Mouse (Mus musculus) forebrain, embryonic 14.5 days (tissue): ENCODE results near the gene 1700029J07Rik. TPM values are rescaled to one million over a fixed set of nuclear protein-coding genes. Genes with fewer than 3 reads are reported as not detected.

Source experiments
- ATAC-seq: fragments of 200-750 bp; cut with Nextera tagmentation; 2 replicates; pipeline ENCODE4 v1.8.0; 2017; ENCODE audit warnings: mild to moderate bottlenecking, moderate library complexity
- DNase-seq: peaks from one replicate; pipeline ENCODE4 v3.0.0-alpha.2; 2015; ENCODE audit warnings: low spot score
- H3K27ac ChIP-seq: fragments of 300-500 bp; sonication (generic); 2 replicates; pipeline ENCODE4 v1.5.1; 2014; ENCODE audit warnings: low read depth, mild to moderate bottlenecking, control low read depth, low read length, moderate library complexity
- H3K27me3 ChIP-seq: fragments of 300-500 bp; sonication (generic); replicated peaks from 2 replicates; pipeline ENCODE4 v1.6.1; 2014; ENCODE audit warnings: low read length, control low read depth, mixed read lengths; ENCODE audit not compliant: control insufficient read depth, insufficient read depth
- H3K36me3 ChIP-seq: fragments of 300-500 bp; sonication (generic); 2 replicates; pipeline ENCODE4 v1.6.1; 2014; ENCODE audit warnings: low read length, control low read depth; ENCODE audit not compliant: control insufficient read depth, insufficient read depth
- H3K4me1 ChIP-seq: fragments of 300-500 bp; sonication (generic); 2 replicates; pipeline ENCODE4 v1.6.1; 2014; ENCODE audit warnings: antibody characterized with exemption, low read length, control low read depth; ENCODE audit not compliant: control insufficient read depth, insufficient read depth
- H3K4me2 ChIP-seq: fragments of 300-500 bp; sonication (generic); 2 replicates; pipeline ENCODE4 v1.6.1; 2014; ENCODE audit warnings: mild to moderate bottlenecking, control low read depth, low read length
- H3K4me3 ChIP-seq: fragments of 300-500 bp; sonication (generic); 2 replicates; pipeline ENCODE4 v1.5.1; 2014; ENCODE audit warnings: low read depth, low read length, control low read depth
- H3K9ac ChIP-seq: fragments of 300-500 bp; sonication (generic); 2 replicates; pipeline ENCODE4 v1.6.1; 2014; ENCODE audit warnings: mild to moderate bottlenecking, low read length, control low read depth, moderate library complexity
- H3K9me3 ChIP-seq: fragments of 300-500 bp; sonication (generic); replicated peaks from 2 replicates; pipeline ENCODE4 v1.6.1; 2016; ENCODE audit warnings: low read length, control low read depth, mixed read lengths; ENCODE audit not compliant: control insufficient read depth
- WGBS: fragments of 180-500 bp; shearing (Covaris S2); extraction: QIAGEN DNeasy Blood & Tissue Kit; methylation state at CpG from one replicate; pipeline ENCODE4 v1.1.7; 2014; 5-methylcytosine and 5-hydroxymethylcytosine counted together
- polyA plus RNA-seq: library from polyadenylated mRNA; unstranded; fragments of >200 nt; fragmentation: Nextera tagmentation; extraction: Ambion mirVana; gene quantifications from 2 replicates; pipeline ENCODE4 v1.2.1, GENCODE M21; 2014

Gene 1700029J07Rik
- polyA plus RNA-seq, 1 experiment from 2014 or later = 1.9 TPM

DNA sequence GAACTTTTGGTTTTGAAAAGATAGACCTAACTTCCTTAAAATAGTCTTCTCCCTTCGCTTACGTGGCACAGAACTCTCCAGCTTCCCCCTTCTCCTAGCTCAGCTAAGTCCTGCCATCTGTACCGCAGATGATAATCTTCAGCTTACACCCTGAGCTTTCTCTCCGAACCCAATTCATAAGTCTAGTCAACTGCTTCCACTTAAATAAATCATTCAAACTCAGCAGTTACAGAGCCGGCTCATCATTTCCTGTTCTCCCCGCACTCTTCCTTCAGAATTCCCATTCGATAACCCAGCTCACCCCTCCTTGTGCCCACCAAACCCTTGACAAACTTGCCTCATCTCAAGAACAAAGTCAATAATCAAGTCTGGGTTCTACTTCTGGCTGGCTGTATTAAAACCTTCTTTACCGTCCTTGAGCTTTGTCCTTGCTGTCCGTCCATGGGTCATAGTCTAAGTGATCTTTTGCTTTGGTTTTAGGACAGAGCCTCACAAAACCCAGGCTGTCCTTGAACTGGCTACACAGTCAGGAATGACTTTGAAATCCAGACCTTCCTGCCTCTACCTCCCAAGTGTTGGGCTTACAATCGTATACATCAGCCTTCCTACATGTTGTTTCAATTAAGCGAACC lies 901 bp upstream of the 1700029J07Rik start:
- Histone ChIP-seq H3K9me3 (peaks cover 1% of the 10 kb centered on the region; the same call in 1 of the 2 replicates), H3K4me3 (peak overlapping the region; percentile 58), H3K4me2 (peak overlapping the region; percentile 79), H3K27me3 (no peaks in the 10 kb centered on the region), H3K4me1 (peaks cover 8% of the 10 kb centered on the region; the same call in 1 of the 2 replicates), H3K9ac (peak overlapping the region; percentile 68), H3K36me3 (peaks cover 8% of the 10 kb centered on the region), H3K27ac (no peak overlapping the region)
- 82% methylated on average over 11 of the region's 11 CpGs for WGBS
- ATAC-seq (no peak; the same call in 1 of the 2 replicates), DNase-seq (no peak)

DNA sequence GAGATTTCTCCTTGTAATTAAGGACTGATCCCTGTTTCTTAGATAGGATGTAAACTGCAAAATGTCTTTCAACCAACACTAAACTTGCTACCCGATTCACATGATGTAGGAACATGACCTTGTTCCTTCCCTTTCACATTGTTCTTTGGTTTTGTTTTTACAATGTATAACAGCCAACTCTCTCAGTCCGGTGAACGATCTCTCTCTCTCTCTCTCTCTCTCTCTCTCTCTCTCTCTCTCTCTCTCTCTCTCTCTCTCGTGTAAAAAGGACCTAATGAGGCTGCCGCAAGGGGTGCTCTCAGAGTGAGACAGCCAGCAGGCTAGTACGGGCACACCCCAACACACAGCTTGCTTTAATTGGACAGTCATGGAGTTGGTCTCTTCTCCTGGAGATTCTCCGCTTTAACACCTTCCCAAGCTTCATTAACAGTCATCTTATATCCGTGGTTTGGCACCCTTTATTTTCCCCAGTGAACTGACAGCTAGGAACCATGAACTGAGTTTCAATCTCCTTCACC lies 1.0 kb downstream of the 1700029J07Rik start:
- 61% methylated on average over 8 of the region's 8 CpGs for WGBS
- H3K27ac ChIP-seq = no peak overlapping the region
- ATAC-seq (no peak), DNase-seq (peak; percentile 13)
- H3K4me2 ChIP-seq = no peak overlapping the region; the same call in 1 of the 2 replicates
- no peaks in the 10 kb centered on the region for H3K27me3 ChIP-seq
- no peak overlapping the region for H3K9ac ChIP-seq
- no peak overlapping the region for H3K4me3 ChIP-seq
- H3K36me3 ChIP-seq = no peaks in the 10 kb centered on the region
- H3K9me3 ChIP-seq = peaks cover 3% of the 10 kb centered on the region; the same call in 1 of the 2 replicates
- H3K4me1 ChIP-seq = peaks cover 8% of the 10 kb centered on the region; the same call in 1 of the 2 replicates

DNA sequence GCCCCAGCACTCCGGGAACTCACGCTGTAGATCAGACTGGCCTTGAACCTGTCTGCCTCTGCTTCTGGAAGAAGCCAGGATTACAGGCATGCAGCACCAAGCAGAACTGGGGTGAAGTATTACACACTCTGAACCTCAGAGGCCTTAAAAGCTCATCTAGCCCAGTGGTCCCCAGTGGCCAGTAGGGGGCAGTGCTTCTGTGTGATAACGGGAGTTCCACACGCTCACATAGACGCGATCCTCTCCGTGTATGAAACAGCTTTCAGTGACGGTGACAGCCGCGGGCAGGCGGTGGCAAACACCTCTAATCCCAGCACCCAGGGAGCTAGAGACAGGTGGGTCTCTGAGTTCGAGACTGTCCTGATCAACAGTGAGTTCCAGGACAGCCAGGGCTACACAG lies 4.2 kb downstream of the 1700029J07Rik start:
- Histone ChIP-seq H3K9ac (no peak overlapping the region), H3K4me3 (no peak overlapping the region), H3K27ac (no peak overlapping the region), H3K4me1 (peaks cover 3% of the 10 kb centered on the region; the same call in 1 of the 2 replicates), H3K27me3 (no peaks in the 10 kb centered on the region), H3K36me3 (no peaks in the 10 kb centered on the region), H3K4me2 (no peak overlapping the region), H3K9me3 (peaks cover 3% of the 10 kb centered on the region; the same call in 1 of the 2 replicates)
- 94% methylated on average over 12 of the region's 12 CpGs for WGBS
- DNase-seq (no peak), ATAC-seq (no peak)

DNA sequence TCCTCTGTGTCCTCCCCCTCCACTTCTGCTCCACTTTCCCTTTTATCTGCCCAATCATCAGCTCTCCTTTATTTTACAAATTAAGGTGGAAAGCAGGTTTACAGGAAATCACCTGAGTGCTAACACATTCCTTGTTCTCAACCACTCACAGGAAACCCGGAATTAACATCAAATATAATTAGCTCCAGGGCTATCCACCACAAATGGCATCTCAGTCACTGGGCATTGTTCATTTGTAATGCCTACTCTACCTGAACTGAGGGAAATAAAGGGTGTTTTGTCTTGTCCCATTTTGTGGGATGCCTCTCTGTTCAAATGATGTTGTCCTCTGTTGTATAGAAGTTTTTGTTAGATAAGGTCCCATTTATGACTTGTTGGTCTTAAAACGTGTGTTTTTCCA lies 24.4 kb downstream of the 1700029J07Rik start:
- no peak for DNase-seq
- WGBS = 18% methylated on average over 2 of the region's 2 CpGs
- H3K4me3 ChIP-seq = no peak overlapping the region
- no peaks in the 10 kb centered on the region for H3K36me3 ChIP-seq
- no peak overlapping the region for H3K9ac ChIP-seq
- no peak overlapping the region for H3K4me2 ChIP-seq
- no peaks in the 10 kb centered on the region for H3K4me1 ChIP-seq
- no peak for ATAC-seq
- no peaks in the 10 kb centered on the region for H3K27me3 ChIP-seq
- H3K9me3 ChIP-seq = no peaks in the 10 kb centered on the region
- no peak overlapping the region for H3K27ac ChIP-seq

DNA sequence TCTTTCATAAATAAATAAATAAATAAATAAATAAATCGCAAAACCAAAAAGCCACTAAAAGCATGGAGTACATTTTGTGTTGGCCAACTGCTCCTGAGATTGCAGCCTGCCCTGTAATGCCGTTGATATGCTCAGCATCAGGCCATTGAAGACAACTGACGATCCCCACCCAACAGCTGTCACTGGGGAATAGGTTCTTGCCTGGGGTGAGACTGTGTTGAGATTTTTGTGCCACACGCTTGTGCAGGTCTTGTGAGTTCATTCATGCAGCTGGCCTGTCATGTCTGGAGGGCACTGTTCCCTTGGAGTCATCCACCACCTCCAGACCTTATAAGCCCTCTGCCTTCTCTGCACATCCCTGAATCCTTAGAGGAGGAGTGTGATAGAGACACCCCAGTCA lies 28.8 kb downstream of the 1700029J07Rik start:
- H3K9me3 ChIP-seq = no peaks in the 10 kb centered on the region
- no peak overlapping the region for H3K9ac ChIP-seq
- ATAC-seq = no peak
- H3K27ac ChIP-seq = no peak overlapping the region
- H3K27me3 ChIP-seq = no peaks in the 10 kb centered on the region
- H3K4me1 ChIP-seq = no peaks in the 10 kb centered on the region
- 93% methylated on average over 4 of the region's 4 CpGs for WGBS
- H3K4me3 ChIP-seq = no peak overlapping the region
- H3K4me2 ChIP-seq = no peak overlapping the region
- H3K36me3 ChIP-seq = no peaks in the 10 kb centered on the region
- DNase-seq = no peak

DNA sequence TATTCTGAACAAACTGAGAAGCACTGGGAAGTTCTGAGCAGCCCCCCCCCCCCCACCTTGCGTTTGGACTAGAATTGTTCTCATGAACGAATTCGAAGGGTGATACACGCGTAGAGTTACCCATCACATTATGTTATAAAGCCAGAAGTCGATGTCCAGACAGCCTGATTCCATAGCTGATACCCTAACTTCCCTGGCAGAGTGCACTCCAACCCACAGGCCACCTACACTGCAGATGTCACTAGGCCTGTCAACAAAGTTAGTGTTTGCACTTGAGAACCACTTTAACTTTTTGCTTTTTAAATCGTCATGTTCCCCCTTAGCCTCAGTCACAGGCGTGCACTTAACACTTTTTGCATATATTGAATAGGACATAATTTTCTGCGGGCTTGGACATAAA lies 38.1 kb downstream of the 1700029J07Rik start:
- no peak overlapping the region for H3K4me3 ChIP-seq
- H3K9me3 ChIP-seq = no peaks in the 10 kb centered on the region
- no peaks in the 10 kb centered on the region for H3K36me3 ChIP-seq
- no peaks in the 10 kb centered on the region for H3K4me1 ChIP-seq
- H3K9ac ChIP-seq = no peak overlapping the region
- H3K27ac ChIP-seq = no peak overlapping the region
- WGBS = 93% methylated on average over 9 of the region's 9 CpGs
- H3K27me3 ChIP-seq = no peaks in the 10 kb centered on the region
- ATAC-seq = no peak
- H3K4me2 ChIP-seq = no peak overlapping the region
- DNase-seq = no peak

DNA sequence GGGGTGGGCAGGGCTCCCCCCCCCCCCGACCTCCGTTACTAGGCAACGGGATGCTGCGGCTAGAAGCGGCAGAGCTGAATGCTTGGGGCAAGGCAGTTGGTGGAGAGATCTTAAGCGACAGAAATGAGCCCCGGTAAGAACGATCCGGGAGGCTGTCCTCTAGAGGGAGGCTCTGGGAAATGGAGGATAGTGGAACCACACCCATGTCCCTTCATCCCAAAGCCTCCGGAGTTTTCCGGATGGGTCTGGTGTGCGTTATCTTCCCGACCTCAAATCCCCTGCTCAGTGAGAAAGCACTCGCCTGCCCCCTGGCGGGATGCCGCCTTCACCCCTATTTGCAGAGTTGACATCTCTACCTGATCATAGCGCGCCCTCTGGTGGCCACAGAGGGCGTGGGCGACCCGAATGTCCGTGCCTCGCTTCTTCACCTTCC lies 40.5 kb downstream of the 1700029J07Rik start, which contains the start of gene Ccdc110:
Ccdc110 (plus strand) TSS at position 38 of the 433 bp plus-strand sequence.
- ATAC-seq (peak; percentile 94), DNase-seq (peak; percentile 96)
- H3K27ac ChIP-seq = no peak within 1 kb of the TSS
- peak within 1 kb of the TSS; percentile 35 for H3K4me3 ChIP-seq
- peak within 1 kb of the TSS; percentile 30; the same call in 1 of the 2 replicates for H3K9ac ChIP-seq
- peaks cover 3% of the 10 kb centered on the region; the same call in 1 of the 2 replicates for H3K9me3 ChIP-seq
- H3K27me3 ChIP-seq = no peaks in the 10 kb centered on the region
- H3K36me3 ChIP-seq = no peaks in the 10 kb centered on the region
- H3K4me1 ChIP-seq = no peaks in the 10 kb centered on the region
- peak within 1 kb of the TSS; percentile 57 for H3K4me2 ChIP-seq
- 2% methylated on average over 23 of the region's 23 CpGs for WGBS

DNA sequence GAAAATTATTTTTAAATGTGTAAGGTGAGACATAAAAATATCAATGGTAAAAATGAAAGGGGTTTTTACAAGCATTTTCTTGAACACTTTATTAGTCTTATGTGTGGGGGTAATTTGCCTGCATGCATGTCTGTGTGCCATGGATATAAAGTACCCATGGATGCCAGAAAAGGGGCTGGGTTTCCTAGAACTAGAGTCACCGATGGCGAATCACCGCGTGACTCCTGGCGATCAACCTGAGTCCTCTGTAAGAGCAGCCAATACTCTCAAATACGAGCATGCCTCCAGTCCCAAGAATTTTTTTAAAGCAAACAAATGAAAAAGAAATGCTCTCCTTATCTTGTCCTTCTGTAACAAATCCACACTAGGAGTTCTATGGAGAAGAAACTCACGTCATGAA lies 52.9 kb downstream of the 1700029J07Rik start:
- Histone ChIP-seq H3K36me3 (no peaks in the 10 kb centered on the region), H3K9ac (no peak overlapping the region), H3K4me1 (no peaks in the 10 kb centered on the region), H3K27me3 (no peaks in the 10 kb centered on the region), H3K4me2 (no peak overlapping the region), H3K27ac (no peak overlapping the region), H3K9me3 (no peaks in the 10 kb centered on the region), H3K4me3 (no peak overlapping the region)
- DNase-seq = no peak
- ATAC-seq = no peak
- WGBS = 97% methylated on average over 7 of the region's 7 CpGs

DNA sequence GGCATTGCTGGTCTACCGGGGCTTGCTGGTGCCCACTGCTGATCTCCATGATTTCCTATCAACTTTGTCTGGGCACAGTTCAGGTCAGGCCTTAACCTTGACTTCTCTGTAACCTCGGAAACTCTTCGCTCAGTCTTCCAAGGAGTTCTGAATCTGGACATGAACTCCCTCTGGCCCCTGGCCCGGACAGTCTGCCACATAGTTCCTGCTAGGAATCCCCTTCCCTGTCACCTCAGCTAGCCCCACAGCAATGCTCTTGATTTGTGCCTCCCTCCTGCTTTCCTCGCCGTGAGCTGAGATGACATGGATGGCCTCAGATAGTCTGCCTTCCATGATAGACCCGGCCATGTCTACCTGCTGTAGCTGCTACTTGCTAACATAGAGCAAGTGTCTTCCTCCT lies 54.7 kb downstream of the 1700029J07Rik start:
- Histone ChIP-seq H3K27me3 (no peaks in the 10 kb centered on the region), H3K4me3 (no peak overlapping the region), H3K27ac (no peak overlapping the region), H3K4me2 (no peak overlapping the region), H3K36me3 (no peaks in the 10 kb centered on the region), H3K4me1 (no peaks in the 10 kb centered on the region), H3K9me3 (no peaks in the 10 kb centered on the region), H3K9ac (no peak overlapping the region)
- ATAC-seq (no peak), DNase-seq (no peak)
- 96% methylated on average over 7 of the region's 7 CpGs for WGBS
